Mouse (Mus musculus): ENCODE data around the gene Pdss2.

DNA sequence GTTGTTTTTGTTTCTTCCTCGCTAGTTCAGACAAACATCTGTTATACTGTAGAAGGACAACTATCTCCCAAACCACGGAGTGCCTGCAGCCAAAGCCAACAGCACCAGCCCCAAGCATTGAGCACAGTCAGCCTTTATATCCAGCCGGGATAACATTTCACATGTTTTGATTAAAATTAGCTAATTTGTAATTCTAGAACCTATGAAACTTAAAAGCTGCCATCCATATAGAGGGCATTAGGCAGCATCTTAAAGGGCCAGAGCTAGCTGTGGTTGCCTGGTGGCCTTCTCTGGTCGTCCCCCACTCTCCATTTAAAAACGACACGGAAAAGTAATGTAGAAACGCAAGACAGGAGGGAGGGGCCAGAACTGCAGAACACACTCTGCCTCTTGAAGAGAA is 49.2 kb upstream of the Pdss2 start:
- TF ChIP-seq POLR2A (IDR thresholded peaks at IDR 0.05; ENCODE audit: extremely low read depth, insufficient read depth, low read length), result no peak
- TF ChIP-seq CTCF (IDR thresholded peaks at IDR 0.05; ENCODE audit: low read depth, low read length), result no peak

Data from liver, adult 2 months (tissue).